Mouse (Mus musculus) gastrocnemius, postnatal 25 days (tissue): ENCODE data around the gene Rabac1. TPM values are rescaled to one million over a fixed set of nuclear protein-coding genes. Genes with fewer than 3 reads are reported as not detected.

Experiments used
- DNase-seq: peaks from one replicate; pipeline ENCODE4 v3.0.0; 2022
- microRNA-seq, 2 experiments: library from miRNA; unstranded; fragments of <30 nt; microRNA quantifications; one replicate each; pipeline ENCODE4 v1.2.0; 2021; ENCODE audit warnings: borderline replicate concordance in 2 of 2
- total RNA-seq, 2 experiments: library from RNA; stranded (reverse); gene quantifications; 1 replicate in 1 of 2; 2 replicates in 1 of 2; pipeline ENCODE4 v1.2.3; 2021

Rabac1 gene
- total RNA-seq, 2 experiments from 2014 or later = 191 to 193 TPM

- no peak for DNase-seq
Measured at GRCm38 (mm10) chr7:24930475-24930874, 42.1 kb downstream of the Rabac1 start.

Small RNAs within 50 kb of the gene (microRNA-seq; reads per million reads assigned to microRNA genes)
- gene Mir7046 (0.79 to 2.2 reads per million in 2 experiments), gene Mir7047 (0 reads per million in 2 experiments)

Other genes starting within 250 kb of the Rabac1 start
- gene Gm4763, start 245.8 kb downstream of the Rabac1 start, total RNA-seq = not detected
- gene Cd177, start 212.4 kb downstream of the Rabac1 start, total RNA-seq = not detected
- gene Ceacam10, start 195.5 kb downstream of the Rabac1 start, total RNA-seq = not detected
- gene Gm9844, start 110.5 kb downstream of the Rabac1 start, total RNA-seq = not detected
- gene Lypd4, start 102.8 kb downstream of the Rabac1 start, total RNA-seq = not detected
- gene Dmrtc2, start 102.7 kb downstream of the Rabac1 start, total RNA-seq = not detected
- 100 to 1,000 TPM; 300 to 345 TPM for gene Rps19, start 88.4 kb downstream of the Rabac1 start, total RNA-seq
- under 1 TPM in 1 of 2 experiments, not detected in 1; 0.24 TPM for gene Cd79a, start 75.4 kb downstream of the Rabac1 start, total RNA-seq
- gene Arhgef1, start 69.8 kb downstream of the Rabac1 start, total RNA-seq = 10 to 100 TPM; 30.9 to 34.2 TPM
- not detected for gene Gm4881, start 28.3 kb downstream of the Rabac1 start, total RNA-seq
- under 1 TPM in 1 of 2 experiments, not detected in 1; 0.46 TPM for gene Atp1a3, start 33.2 kb upstream of the Rabac1 start, total RNA-seq
- 1 to 10 TPM; 2.3 to 2.7 TPM for gene Grik5, start 99.6 kb upstream of the Rabac1 start, total RNA-seq
- gene Zfp574, start 99.8 kb upstream of the Rabac1 start, total RNA-seq = 1 to 10 TPM; 6.1 to 6.3 TPM
- gene Pou2f2, start 207.0 kb upstream of the Rabac1 start, total RNA-seq = under 1 TPM; 0.08 to 0.21 TPM
- 1 to 10 TPM; 7.2 to 7.9 TPM for gene Dedd2, start 247.9 kb upstream of the Rabac1 start, total RNA-seq
- 1 to 10 TPM; 4.6 to 5.2 TPM for gene Zfp526, start 248.7 kb upstream of the Rabac1 start, total RNA-seq